ENCODE assay signal across 7 mouse cellular contexts in the genomic region with DNA sequence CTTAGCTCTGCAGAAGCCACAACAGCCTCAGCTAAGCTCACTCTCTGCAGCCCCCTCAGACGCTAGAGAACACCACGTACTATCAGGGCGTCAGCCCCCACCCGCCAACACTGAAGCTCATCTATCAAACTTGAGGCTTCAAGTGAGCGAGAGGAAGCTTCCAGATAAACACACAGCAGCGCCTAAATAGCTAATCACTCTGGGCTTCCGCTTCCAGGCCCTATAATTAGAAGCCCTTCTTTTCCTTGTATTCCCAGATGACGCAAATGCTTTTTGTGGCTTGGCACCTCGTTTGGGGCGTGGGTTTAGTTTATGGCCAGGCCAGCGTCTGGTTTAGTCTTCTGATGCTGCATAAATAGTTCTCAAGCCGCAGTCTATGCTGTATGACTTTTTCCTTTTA.
A peak's percentile ranks its signal among the peaks of the same experiment; 100 is the strongest.
DNase-seq lines count a peak whose midpoint lies in the region; ATAC-seq lines count a peak whose summit lies in the region.

No protein-coding gene starts in this region.

- peaks cover 25% of the 10 kb centered on the region for H3K4me1 ChIP-seq in heart, embryonic 12.5 days (replicated peaks)
- no peaks in the 10 kb centered on the region for H3K4me1 ChIP-seq in liver, embryonic 13.5 days (replicated peaks)
- no peaks in the 10 kb centered on the region for H3K4me1 ChIP-seq in hindbrain, embryonic 12.5 days

- no peaks in the 10 kb centered on the region for H3K36me3 ChIP-seq in heart, embryonic 12.5 days
- no peaks in the 10 kb centered on the region for H3K36me3 ChIP-seq in liver, embryonic 13.5 days
- no peaks in the 10 kb centered on the region for H3K36me3 ChIP-seq in hindbrain, embryonic 12.5 days

- peak overlapping the region; percentile 60 for H3K27ac ChIP-seq in heart, embryonic 12.5 days (ENCODE audit: poor library complexity, severe bottlenecking)
- no peak overlapping the region for H3K27ac ChIP-seq in liver, embryonic 13.5 days
- no peak overlapping the region for H3K27ac ChIP-seq in hindbrain, embryonic 12.5 days

- peak overlapping the region; percentile 63 for H3K4me2 ChIP-seq in heart, embryonic 12.5 days
- H3K4me2 ChIP-seq in liver, embryonic 13.5 days: peak overlapping the region; percentile 4; the same call in 1 of the 2 replicates
- no peak overlapping the region for H3K4me2 ChIP-seq in hindbrain, embryonic 12.5 days (replicated peaks)

- no peaks in the 10 kb centered on the region for H3K9me3 ChIP-seq in heart, embryonic 12.5 days (replicated peaks)
- H3K9me3 ChIP-seq in liver, embryonic 13.5 days (replicated peaks): no peaks in the 10 kb centered on the region
- no peaks in the 10 kb centered on the region for H3K9me3 ChIP-seq in hindbrain, embryonic 12.5 days (replicated peaks)

- peak; percentile 67 for DNase-seq in adrenal gland, adult 2 months
- DNase-seq in embryo, embryonic 10.5 days (ENCODE audit: low spot score): peak; percentile 38
- DNase-seq in large intestine, adult 2 months (ENCODE audit: low read depth, low spot score): peak; percentile 71
- DNase-seq in liver, embryonic 13.5 days: no peak
- DNase-seq in telencephalon, adult 2 months (ENCODE audit: low read depth, low spot score): peak; percentile 80

- peak overlapping the region; percentile 16; the same call in 1 of the 2 replicates for H3K4me3 ChIP-seq in heart, embryonic 12.5 days
- no peak overlapping the region for H3K4me3 ChIP-seq in liver, embryonic 13.5 days (replicated peaks)
- no peak overlapping the region for H3K4me3 ChIP-seq in hindbrain, embryonic 12.5 days

- H3K27me3 ChIP-seq in heart, embryonic 12.5 days (replicated peaks): no peaks in the 10 kb centered on the region
- H3K27me3 ChIP-seq in liver, embryonic 13.5 days: no peaks in the 10 kb centered on the region
- no peaks in the 10 kb centered on the region for H3K27me3 ChIP-seq in hindbrain, embryonic 12.5 days

- no peak overlapping the region for H3K9ac ChIP-seq in heart, embryonic 12.5 days
- no peak overlapping the region for H3K9ac ChIP-seq in liver, embryonic 13.5 days
- H3K9ac ChIP-seq in hindbrain, embryonic 12.5 days: no peak overlapping the region

- peak; percentile 53; the same call in 1 of the 2 replicates for ATAC-seq in heart, embryonic 12.5 days (ENCODE audit: insufficient number of reproducible peaks, low FRiP score)
- ATAC-seq in liver, embryonic 13.5 days (ENCODE audit: low read depth): peak; percentile 50; the same call in 1 of the 2 replicates
- ATAC-seq in hindbrain, embryonic 12.5 days (ENCODE audit: low FRiP score): no peak

- WGBS in heart, embryonic 12.5 days: 5% methylated on average over 12 of the region's 12 CpGs
- 7% methylated on average over 12 of the region's 12 CpGs for WGBS in large intestine, adult 2 months
- WGBS in liver, embryonic 13.5 days (ENCODE audit: insufficient replicate concordance): 10% methylated on average over 12 of the region's 12 CpGs
- 47% methylated on average over 12 of the region's 12 CpGs for WGBS in hindbrain, embryonic 12.5 days
